Mouse (Mus musculus): ENCODE data around the gene Cacng6. TPM values are rescaled to one million over a fixed set of nuclear protein-coding genes. Genes with fewer than 3 reads are reported as not detected.

Cacng6 gene
- polyA plus RNA-seq, 1 experiment from 2014 or later, result 0.27 TPM

Small RNA genes within 50 kb of the gene (microRNA-seq; reads per million reads assigned to microRNA genes)
- gene Gm23450, result 35.3 reads per million, percentile 38 among the genes with 10 or more reads in this experiment

Other genes with a start within 250 kb of the Cacng6 start
- not detected in 2 replicates for gene Nlrp12, start 174.5 kb upstream of the Cacng6 start, polyA plus RNA-seq (2016; fragmentation: Nextera tagmentation; extraction: Ambion mirVana)
- 20.9 and 25.0 TPM in 2 replicates for gene Myadm, start 135.1 kb upstream of the Cacng6 start, polyA plus RNA-seq (2016; fragmentation: Nextera tagmentation; extraction: Ambion mirVana)
- gene Prkcg, start 135.0 kb upstream of the Cacng6 start, polyA plus RNA-seq (2016; fragmentation: Nextera tagmentation; extraction: Ambion mirVana), result 0.71 and 1.2 TPM in 2 replicates
- gene Cacng7, start 91.2 kb upstream of the Cacng6 start, polyA plus RNA-seq (2016; fragmentation: Nextera tagmentation; extraction: Ambion mirVana), result 1.7 and 2.2 TPM in 2 replicates
- gene Cacng8, start 33.5 kb upstream of the Cacng6 start, polyA plus RNA-seq (2016; fragmentation: Nextera tagmentation; extraction: Ambion mirVana), result 6.7 and 7.1 TPM in 2 replicates
- gene Tarm1, start 78.4 kb downstream of the Cacng6 start, polyA plus RNA-seq (2016; fragmentation: Nextera tagmentation; extraction: Ambion mirVana), result not detected in 2 replicates
- 0.09 TPM in 1 of 2 replicates, not detected in the other for gene Oscar, start 192.0 kb downstream of the Cacng6 start, polyA plus RNA-seq (2016; fragmentation: Nextera tagmentation; extraction: Ambion mirVana)
- gene Ndufa3, start 193.2 kb downstream of the Cacng6 start, polyA plus RNA-seq (2016; fragmentation: Nextera tagmentation; extraction: Ambion mirVana), result 363 and 367 TPM in 2 replicates
- 29.0 and 30.8 TPM in 2 replicates for gene Tfpt, start 205.7 kb downstream of the Cacng6 start, polyA plus RNA-seq (2016; fragmentation: Nextera tagmentation; extraction: Ambion mirVana)
- gene Prpf31, start 205.8 kb downstream of the Cacng6 start, polyA plus RNA-seq (2016; fragmentation: Nextera tagmentation; extraction: Ambion mirVana), result 190 and 191 TPM in 2 replicates
- gene Cnot3, start 221.1 kb downstream of the Cacng6 start, polyA plus RNA-seq (2016; fragmentation: Nextera tagmentation; extraction: Ambion mirVana), result 72.9 and 76.6 TPM in 2 replicates
- 14.6 and 15.4 TPM in 2 replicates for gene Leng1, start 241.6 kb downstream of the Cacng6 start, polyA plus RNA-seq (2016; fragmentation: Nextera tagmentation; extraction: Ambion mirVana)

Data from forebrain, embryonic 10.5 days (tissue).